Mouse (Mus musculus) kidney, postnatal 0 days (tissue): ENCODE data around the gene Asb18. TPM values are rescaled to one million over a fixed set of nuclear protein-coding genes. Genes with fewer than 3 reads are reported as not detected.

Experiments
- ATAC-seq: fragments of 200-750 bp; cut with Nextera tagmentation; replicated peaks from 2 replicates; pipeline ENCODE4 v1.8.0; 2017; ENCODE audit warnings: low read depth, moderate number of reproducible peaks, moderate TSS enrichment, moderate library complexity; ENCODE audit not compliant: low FRiP score
- DNase-seq: peaks from one replicate; pipeline ENCODE4 v3.0.0-alpha.2; 2016; ENCODE audit warnings: low spot score
- H3K27ac ChIP-seq: fragments of 300-500 bp; sonication (generic); 2 replicates; pipeline ENCODE4 v1.5.1; 2014; ENCODE audit warnings: mild to moderate bottlenecking
- H3K27me3 ChIP-seq: fragments of 300-500 bp; sonication (generic); 2 replicates; pipeline ENCODE4 v1.6.1; 2014; ENCODE audit warnings: low read length, mixed read lengths; ENCODE audit not compliant: insufficient read depth
- H3K36me3 ChIP-seq: fragments of 300-500 bp; sonication (generic); 2 replicates; pipeline ENCODE4 v1.6.1; 2014; ENCODE audit warnings: low read length, mixed read lengths; ENCODE audit not compliant: insufficient read depth
- H3K4me1 ChIP-seq: fragments of 300-500 bp; sonication (generic); replicated peaks from 2 replicates; pipeline ENCODE4 v1.6.1; 2014; ENCODE audit warnings: antibody characterized with exemption, low read length, mixed read lengths; ENCODE audit not compliant: insufficient read depth
- H3K4me2 ChIP-seq: fragments of 300-500 bp; sonication (generic); 2 replicates; pipeline ENCODE4 v1.6.1; 2014; ENCODE audit warnings: mild to moderate bottlenecking, low read length, moderate library complexity, mixed read lengths
- H3K4me3 ChIP-seq: fragments of 300-500 bp; sonication (generic); replicated peaks from 2 replicates; pipeline ENCODE4 v1.5.1; 2014; ENCODE audit warnings: low read depth, low read length
- H3K9ac ChIP-seq: fragments of 300-500 bp; sonication (generic); 2 replicates; pipeline ENCODE4 v1.6.1; 2014; ENCODE audit warnings: low read depth, low read length
- H3K9me3 ChIP-seq: fragments of 300-500 bp; sonication (generic); replicated peaks from 2 replicates; pipeline ENCODE4 v1.6.1; 2016; ENCODE audit warnings: low read length, inconsistent platforms, mixed read lengths
- CTCF ChIP-seq: IDR thresholded peaks from 2 replicates; pipeline ENCODE4 v1.5.1; 2016; ENCODE audit warnings: antibody characterized with exemption, low read depth, mild to moderate bottlenecking, moderate library complexity
- WGBS: fragments of 180-500 bp; shearing (Covaris S2); extraction: QIAGEN DNeasy Blood & Tissue Kit; methylation state at CpG from one replicate; pipeline ENCODE4 v1.1.7; 2014; 5-methylcytosine and 5-hydroxymethylcytosine counted together
- polyA plus RNA-seq: library from polyadenylated mRNA; unstranded; fragments of >200 nt; fragmentation: Nextera tagmentation; extraction: Ambion mirVana; gene quantifications from 2 replicates; pipeline ENCODE4 v1.2.1, GENCODE M21; 2015

Asb18 gene
- polyA plus RNA-seq, 1 experiment from 2014 or later: not detected

- Histone ChIP-seq H3K9me3 (no peaks in the 10 kb centered on the region), H3K36me3 (no peaks in the 10 kb centered on the region), H3K4me3 (no peak overlapping the region), H3K27me3 (peaks cover 60% of the 10 kb centered on the region), H3K27ac (no peak overlapping the region), H3K9ac (no peak overlapping the region), H3K4me2 (no peak overlapping the region), H3K4me1 (peaks cover 4% of the 10 kb centered on the region; the same call in 1 of the 2 replicates)
- DNase-seq (peak; percentile 85), ATAC-seq (no peak)
- 3% methylated on average over 16 of the region's 16 CpGs for WGBS
- TF ChIP-seq CTCF: peak; percentile 91
Measured at GRCm38 (mm10) chr1:89943202-89943601, 71.3 kb downstream of the Asb18 start.

DNA sequence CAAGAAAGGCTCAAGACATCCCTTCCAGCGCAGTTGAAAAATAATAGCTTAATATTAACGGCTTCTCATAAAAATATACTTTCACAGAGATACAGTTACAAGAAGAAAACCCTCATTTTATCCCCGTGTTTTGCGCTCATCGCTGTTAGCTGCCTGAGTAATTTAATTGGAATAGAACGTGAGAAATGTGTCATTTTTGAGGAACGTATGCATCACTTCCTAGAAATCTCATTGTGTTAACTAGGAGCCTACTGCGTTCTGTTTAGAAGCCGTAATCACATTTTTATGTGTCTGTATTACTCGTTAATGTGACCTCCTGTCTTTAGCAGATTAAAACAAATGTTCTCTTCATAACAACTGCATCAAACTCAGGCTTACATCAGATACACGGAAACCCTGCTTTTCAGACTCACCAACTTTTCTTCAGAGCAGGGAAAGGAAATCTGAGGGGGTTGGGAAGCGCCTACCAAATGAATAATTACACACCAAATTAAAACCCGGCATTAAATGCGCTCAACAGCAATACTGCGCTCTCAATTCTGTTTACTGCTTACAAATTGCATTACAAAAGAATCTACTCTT is 72.0 kb downstream of the Asb18 start:
- H3K36me3 ChIP-seq: no peaks in the 10 kb centered on the region
- no peaks in the 10 kb centered on the region for H3K9me3 ChIP-seq
- peaks cover 61% of the 10 kb centered on the region for H3K27me3 ChIP-seq
- DNase-seq: no peak
- no peak overlapping the region for H3K9ac ChIP-seq
- no peak overlapping the region for H3K27ac ChIP-seq
- no peak for TF ChIP-seq CTCF
- H3K4me3 ChIP-seq: 0 out of 2 replicates have a peak overlapping the region, but pooled peaks have one; percentile 8
- peak overlapping the region; percentile 40; the same call in 1 of the 2 replicates for H3K4me2 ChIP-seq
- H3K4me1 ChIP-seq: peaks cover 4% of the 10 kb centered on the region; the same call in 1 of the 2 replicates
- 4% methylated on average over 15 of the region's 15 CpGs for WGBS
- no peak for ATAC-seq

- under 1% methylated on average over 40 of the region's 40 CpGs for WGBS
Measured at GRCm38 (mm10) chr1:89941701-89942381, 72.6 kb downstream of the Asb18 start.

DNA sequence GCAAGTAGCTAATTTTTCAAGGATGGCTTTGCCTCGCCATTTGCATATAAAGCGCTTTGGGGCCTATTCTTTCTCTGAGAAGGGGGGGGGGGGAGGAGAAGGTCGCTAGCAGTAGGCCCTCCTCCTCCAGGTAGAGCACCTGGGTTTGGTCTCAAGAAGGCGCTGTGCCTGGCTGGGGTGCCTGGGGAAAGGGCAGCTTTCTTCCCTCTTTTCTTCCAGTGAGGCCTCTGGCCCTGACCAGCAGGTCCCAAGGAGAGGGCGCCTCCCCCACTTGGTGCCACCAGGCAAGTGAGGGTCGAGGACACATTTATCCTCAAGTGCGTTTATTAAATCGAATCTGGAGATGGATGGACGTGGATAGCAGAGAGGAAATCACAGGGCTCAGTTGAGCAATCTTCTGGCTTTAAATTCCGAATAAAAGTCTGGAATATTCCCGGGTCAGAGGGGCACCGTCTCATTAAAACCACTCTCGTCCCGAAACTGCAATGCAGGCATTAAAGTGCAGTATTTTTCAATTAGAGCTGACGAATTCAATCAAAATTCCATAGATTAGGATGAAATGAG is 73.4 kb downstream of the Asb18 start:
- no peak overlapping the region for H3K4me2 ChIP-seq
- H3K36me3 ChIP-seq: no peaks in the 10 kb centered on the region
- ATAC-seq: no peak
- WGBS: 15% methylated on average over 15 of the region's 15 CpGs
- DNase-seq: no peak
- H3K9me3 ChIP-seq: no peaks in the 10 kb centered on the region
- H3K27me3 ChIP-seq: peaks cover 74% of the 10 kb centered on the region
- H3K9ac ChIP-seq: no peak overlapping the region
- no peak overlapping the region for H3K27ac ChIP-seq
- H3K4me3 ChIP-seq: no peak overlapping the region
- no peak for TF ChIP-seq CTCF
- H3K4me1 ChIP-seq: peaks cover 4% of the 10 kb centered on the region; the same call in 1 of the 2 replicates

More at GRCm38 (mm10) chr1:89941701-89942381, 72.6 kb downstream of the Asb18 start:
- DNase-seq: no peak
- no peak for TF ChIP-seq CTCF
- Histone ChIP-seq H3K4me2 (peak overlapping the region; percentile 40), H3K4me3 (0 out of 2 replicates have a peak overlapping the region, but pooled peaks have one; percentile 8), H3K27me3 (peaks cover 66% of the 10 kb centered on the region), H3K4me1 (peaks cover 4% of the 10 kb centered on the region; the same call in 1 of the 2 replicates), H3K27ac (no peak overlapping the region), H3K36me3 (no peaks in the 10 kb centered on the region), H3K9ac (no peak overlapping the region), H3K9me3 (no peaks in the 10 kb centered on the region)
- ATAC-seq: no peak

GRCm38 (mm10) chr1:89939981-89940726 is 74.3 kb downstream of the Asb18 start:
- H3K4me3 ChIP-seq: no peak overlapping the region
- H3K4me2 ChIP-seq: peak overlapping the region; percentile 25
- peak; percentile 82 for TF ChIP-seq CTCF

DNA sequence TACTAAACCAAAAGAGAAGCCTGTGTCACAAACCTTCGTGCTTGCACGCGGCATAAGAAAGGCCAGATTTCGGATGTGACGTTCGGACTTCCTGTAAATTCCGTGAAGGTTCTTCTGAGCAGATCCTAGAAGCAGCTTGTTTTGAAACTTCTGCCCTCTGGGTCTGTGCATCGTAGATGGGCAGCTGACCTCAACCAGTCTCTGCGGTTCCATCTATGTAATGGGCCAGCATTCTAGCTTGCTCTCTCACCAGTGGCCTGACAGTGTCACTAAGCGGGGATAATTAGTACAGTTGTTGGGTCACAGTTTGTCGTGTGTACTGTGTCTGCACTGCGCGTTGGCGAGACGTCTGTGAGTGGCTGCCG is 74.9 kb downstream of the Asb18 start:
- Histone ChIP-seq H3K27me3 (peaks cover 82% of the 10 kb centered on the region), H3K9me3 (no peaks in the 10 kb centered on the region), H3K9ac (no peak overlapping the region), H3K27ac (no peak overlapping the region), H3K4me1 (peaks cover 4% of the 10 kb centered on the region; the same call in 1 of the 2 replicates), H3K36me3 (no peaks in the 10 kb centered on the region), H3K4me2 (no peak overlapping the region), H3K4me3 (no peak overlapping the region)
- DNase-seq: no peak
- 35% methylated on average over 16 of the region's 16 CpGs for WGBS
- no peak for ATAC-seq
- no peak for TF ChIP-seq CTCF

More at GRCm38 (mm10) chr1:89939981-89940726, 74.3 kb downstream of the Asb18 start:
- Histone ChIP-seq H3K36me3 (no peaks in the 10 kb centered on the region), H3K9ac (no peak overlapping the region), H3K4me1 (peaks cover 4% of the 10 kb centered on the region; the same call in 1 of the 2 replicates), H3K9me3 (no peaks in the 10 kb centered on the region), H3K27ac (no peak overlapping the region), H3K27me3 (peaks cover 79% of the 10 kb centered on the region)
- DNase-seq (peak; percentile 83), ATAC-seq (peak; percentile 80)
- 4% methylated on average over 33 of the region's 34 CpGs for WGBS
